Mouse (Mus musculus) 416B (cell line): Measurements from ENCODE around the gene Cfap61.

Experiments
- DNase-seq: peaks from one replicate; pipeline ENCODE4 v3.0.0; 2011; ENCODE audit warnings: low read depth

Gene Cfap61

DNA sequence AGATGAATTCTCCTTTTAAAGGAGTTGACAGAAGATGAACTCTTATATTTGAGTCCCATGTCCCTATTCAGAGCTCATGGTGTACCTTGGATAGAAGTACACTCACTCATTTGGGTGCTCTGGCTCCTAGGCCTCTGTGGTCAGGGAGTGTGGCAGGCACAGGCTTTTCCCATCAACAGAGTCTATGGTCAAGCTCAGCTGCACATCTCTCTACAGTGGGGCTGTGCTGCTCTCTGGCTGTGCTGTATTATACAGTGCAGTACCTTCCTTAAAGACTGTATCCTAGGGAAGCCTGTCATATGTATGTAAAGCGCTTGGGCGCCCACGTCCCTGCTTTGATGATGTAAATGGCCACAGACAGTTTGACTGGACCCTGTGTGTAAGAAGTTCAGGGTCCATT is 323.0 kb downstream of the Cfap61 start:
- DNase-seq = no peak

DNA sequence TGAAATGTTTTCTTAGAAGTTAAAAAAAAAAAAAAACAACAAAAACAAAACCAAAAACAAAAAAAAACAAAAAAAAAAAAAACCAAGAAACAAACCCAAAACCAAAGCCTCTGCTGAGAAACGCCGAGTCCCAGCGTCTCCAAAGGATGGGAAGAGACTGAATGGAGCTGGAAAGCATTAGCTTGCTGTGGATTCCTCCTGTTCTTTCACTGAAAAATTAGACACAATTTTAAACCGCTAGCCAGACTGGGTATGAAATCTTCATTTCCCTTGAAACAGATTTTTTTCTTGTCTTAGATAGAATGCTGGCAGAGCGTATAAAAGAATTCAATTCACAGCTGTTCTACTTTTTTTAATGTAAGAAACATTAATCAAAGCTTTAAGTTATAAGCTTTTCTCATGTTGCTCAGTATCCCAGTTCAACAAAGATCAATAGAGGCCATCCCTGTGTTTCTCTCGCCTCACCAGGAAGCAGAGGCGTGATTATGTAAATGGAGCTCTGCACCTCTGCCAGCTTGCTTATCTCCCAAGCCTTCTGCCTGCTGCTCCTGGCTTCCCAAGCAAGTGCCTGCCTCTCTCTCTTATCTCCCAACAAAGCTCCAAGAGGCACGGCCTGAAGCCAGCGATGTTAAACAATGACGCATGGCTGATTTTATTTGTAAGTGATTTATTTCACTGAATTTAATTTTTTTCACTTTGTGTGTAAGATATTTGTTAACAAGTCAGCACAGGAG is 324.3 kb downstream of the Cfap61 start:
- DNase-seq = no peak

DNA sequence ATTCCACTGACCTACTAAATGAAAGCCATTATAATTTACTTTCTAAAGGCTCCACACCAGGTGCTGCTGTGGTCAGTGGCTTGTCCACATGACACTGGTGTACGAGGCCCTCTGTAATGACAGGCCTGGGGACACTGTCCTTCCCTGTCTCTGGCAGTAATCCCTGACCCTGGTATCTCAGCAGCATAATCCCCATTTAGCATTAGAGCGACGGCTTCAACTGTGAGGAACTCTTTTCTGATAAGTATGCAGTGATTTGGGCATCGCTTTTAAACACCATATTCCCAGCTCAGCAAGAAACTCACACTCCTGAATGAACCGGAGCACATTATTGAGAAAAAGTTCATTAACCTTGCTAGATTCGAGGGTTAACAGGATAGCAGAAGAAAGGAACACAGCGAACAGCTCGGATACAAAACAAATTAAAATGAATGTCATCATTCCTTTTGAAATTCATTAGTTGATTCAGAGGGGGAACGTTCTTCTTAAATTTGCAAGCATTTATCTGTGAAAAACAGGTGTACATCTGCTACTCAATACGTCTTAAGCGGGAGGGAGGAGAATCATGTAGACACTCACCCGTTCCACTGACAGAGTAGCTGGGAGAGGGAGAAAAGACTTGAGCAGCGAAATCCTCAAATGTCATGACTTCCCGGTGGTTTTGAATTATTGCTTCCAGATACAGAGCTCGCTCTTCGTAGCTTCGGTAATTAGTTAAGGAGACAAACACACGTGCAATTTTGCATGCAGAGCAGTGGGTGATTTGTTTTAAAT is 325.4 kb downstream of the Cfap61 start:
- no peak for DNase-seq

GRCm38 (mm10) chr2:146261146-146261545 is 326.6 kb downstream of the Cfap61 start:
- no peak for DNase-seq

GRCm38 (mm10) chr2:146262215-146262614 is 327.6 kb downstream of the Cfap61 start:
- DNase-seq = no peak

DNA sequence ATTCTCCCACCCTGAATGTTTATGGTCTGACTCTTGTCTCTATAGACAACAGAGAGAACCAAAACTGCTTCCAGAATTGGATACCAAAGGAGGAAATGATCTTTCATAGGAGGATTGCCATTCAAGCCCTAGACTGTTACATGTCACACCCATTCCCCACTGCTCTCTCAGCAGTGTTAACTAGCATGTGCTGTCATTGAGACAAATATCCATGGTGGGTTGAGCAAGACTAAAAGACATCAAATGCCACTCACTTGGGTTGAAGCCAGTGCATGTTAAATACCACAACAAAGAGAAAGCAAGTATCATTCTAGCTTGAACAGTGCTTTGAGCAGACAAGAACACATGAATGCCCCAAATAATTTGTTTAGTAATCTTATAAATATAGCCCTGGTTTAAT is 328.4 kb downstream of the Cfap61 start:
- DNase-seq = no peak
